Mouse (Mus musculus): ENCODE results near the gene Kctd3. TPM values are rescaled to one million over a fixed set of nuclear protein-coding genes. Genes with fewer than 3 reads are reported as not detected.

The Kctd3 gene
- 36.4 and 37.6 TPM in 2 replicates for polyA plus RNA-seq (2014; fragmentation: Nextera tagmentation; extraction: Ambion mirVana)

GRCm38 (mm10) chr1:189007239-189007979, at the start of gene Kctd3:
Gene Kctd3, minus strand, starts transcription at chr1:189007841.
- peak; percentile 99 for DNase-seq (ENCODE audit: low spot score)
- peaks cover 9% of the 10 kb centered on the region; the same call in 1 of the 2 replicates for H3K36me3 ChIP-seq (ENCODE audit: control insufficient read depth, insufficient read depth, low read length)
- under 1% methylated on average over 67 of the region's 74 CpGs for WGBS
- H3K9me3 ChIP-seq (ENCODE audit: control insufficient read depth, low read length): no peaks in the 10 kb centered on the region
- no peaks in the 10 kb centered on the region for H3K27me3 ChIP-seq (replicated peaks; ENCODE audit: control insufficient read depth, insufficient read depth, low read length)
- H3K27ac ChIP-seq (ENCODE audit: low read depth): peak within 1 kb of the TSS; percentile 44; the same call in 1 of the 2 replicates
- H3K9ac ChIP-seq (ENCODE audit: low read length): peak within 1 kb of the TSS; percentile 97
- peak within 1 kb of the TSS; percentile 71 for H3K4me2 ChIP-seq (ENCODE audit: low read length)
- H3K4me3 ChIP-seq (ENCODE audit: low read depth, low read length): peak within 1 kb of the TSS; percentile 98
- H3K4me1 ChIP-seq (replicated peaks; ENCODE audit: control insufficient read depth, insufficient read depth, low read length): peaks cover 17% of the 10 kb centered on the region
- peak; percentile 83 for ATAC-seq (replicated peaks; ENCODE audit: low FRiP score, low TSS enrichment, low read depth)

GRCm38 (mm10) chr1:189057425-189057824, 49.8 kb upstream of the Kctd3 start:
- Histone ChIP-seq H3K9me3 (ENCODE audit: control insufficient read depth, low read length) (no peaks in the 10 kb centered on the region), H3K27me3 (replicated peaks; ENCODE audit: control insufficient read depth, insufficient read depth, low read length) (no peaks in the 10 kb centered on the region), H3K4me1 (replicated peaks; ENCODE audit: control insufficient read depth, insufficient read depth, low read length) (no peaks in the 10 kb centered on the region; the same call in 1 of the 2 replicates), H3K9ac (ENCODE audit: low read length) (no peak overlapping the region), H3K27ac (ENCODE audit: low read depth) (no peak overlapping the region), H3K4me2 (ENCODE audit: low read length) (no peak overlapping the region), H3K4me3 (ENCODE audit: low read depth, low read length) (no peak overlapping the region), H3K36me3 (ENCODE audit: control insufficient read depth, insufficient read depth, low read length) (no peaks in the 10 kb centered on the region)
- DNase-seq (ENCODE audit: low spot score) (no peak), ATAC-seq (replicated peaks; ENCODE audit: low FRiP score, low TSS enrichment, low read depth) (no peak)
- WGBS: 60% methylated on average over 4 of the region's 4 CpGs

GRCm38 (mm10) chr1:189055933-189056332, 48.3 kb upstream of the Kctd3 start:
- 20% methylated on average over 2 of the region's 2 CpGs for WGBS
- Histone ChIP-seq H3K9me3 (ENCODE audit: control insufficient read depth, low read length) (no peaks in the 10 kb centered on the region), H3K36me3 (ENCODE audit: control insufficient read depth, insufficient read depth, low read length) (no peaks in the 10 kb centered on the region), H3K4me2 (ENCODE audit: low read length) (no peak overlapping the region), H3K27ac (ENCODE audit: low read depth) (no peak overlapping the region), H3K4me1 (replicated peaks; ENCODE audit: control insufficient read depth, insufficient read depth, low read length) (no peaks in the 10 kb centered on the region; the same call in 1 of the 2 replicates), H3K9ac (ENCODE audit: low read length) (no peak overlapping the region), H3K27me3 (replicated peaks; ENCODE audit: control insufficient read depth, insufficient read depth, low read length) (no peaks in the 10 kb centered on the region), H3K4me3 (ENCODE audit: low read depth, low read length) (no peak overlapping the region)
- no peak for ATAC-seq (replicated peaks; ENCODE audit: low FRiP score, low TSS enrichment, low read depth)
- no peak for DNase-seq (ENCODE audit: low spot score)

- H3K27ac ChIP-seq (ENCODE audit: low read depth): no peak overlapping the region
- 83% methylated on average over 8 of the region's 8 CpGs for WGBS
Observed at GRCm38 (mm10) chr1:189054941-189055551, 47.4 kb upstream of the Kctd3 start.

GRCm38 (mm10) chr1:189054191-189054590, 46.5 kb upstream of the Kctd3 start:
- H3K36me3 ChIP-seq (ENCODE audit: control insufficient read depth, insufficient read depth, low read length): no peaks in the 10 kb centered on the region
- H3K9me3 ChIP-seq (ENCODE audit: control insufficient read depth, low read length): no peaks in the 10 kb centered on the region
- WGBS: 77% methylated on average over 5 of the region's 5 CpGs
- DNase-seq (ENCODE audit: low spot score) (no peak), ATAC-seq (replicated peaks; ENCODE audit: low FRiP score, low TSS enrichment, low read depth) (no peak)
- no peak overlapping the region for H3K4me2 ChIP-seq (ENCODE audit: low read length)
- no peak overlapping the region for H3K27ac ChIP-seq (ENCODE audit: low read depth)
- H3K27me3 ChIP-seq (replicated peaks; ENCODE audit: control insufficient read depth, insufficient read depth, low read length): no peaks in the 10 kb centered on the region
- no peak overlapping the region for H3K9ac ChIP-seq (ENCODE audit: low read length)
- no peaks in the 10 kb centered on the region; the same call in 1 of the 2 replicates for H3K4me1 ChIP-seq (replicated peaks; ENCODE audit: control insufficient read depth, insufficient read depth, low read length)
- H3K4me3 ChIP-seq (ENCODE audit: low read depth, low read length): no peak overlapping the region

More at GRCm38 (mm10) chr1:189054941-189055551, 47.4 kb upstream of the Kctd3 start:
- Histone ChIP-seq H3K9ac (ENCODE audit: low read length) (no peak overlapping the region), H3K4me3 (ENCODE audit: low read depth, low read length) (no peak overlapping the region), H3K9me3 (ENCODE audit: control insufficient read depth, low read length) (no peaks in the 10 kb centered on the region), H3K4me2 (ENCODE audit: low read length) (no peak overlapping the region), H3K27me3 (replicated peaks; ENCODE audit: control insufficient read depth, insufficient read depth, low read length) (no peaks in the 10 kb centered on the region), H3K4me1 (replicated peaks; ENCODE audit: control insufficient read depth, insufficient read depth, low read length) (no peaks in the 10 kb centered on the region; the same call in 1 of the 2 replicates), H3K36me3 (ENCODE audit: control insufficient read depth, insufficient read depth, low read length) (no peaks in the 10 kb centered on the region)
- ATAC-seq (replicated peaks; ENCODE audit: low FRiP score, low TSS enrichment, low read depth) (no peak), DNase-seq (ENCODE audit: low spot score) (no peak)

- ATAC-seq (replicated peaks; ENCODE audit: low FRiP score, low TSS enrichment, low read depth) (no peak), DNase-seq (ENCODE audit: low spot score) (no peak)
- H3K9me3 ChIP-seq (ENCODE audit: control insufficient read depth, low read length): no peaks in the 10 kb centered on the region
- peaks cover 4% of the 10 kb centered on the region for H3K4me1 ChIP-seq (replicated peaks; ENCODE audit: control insufficient read depth, insufficient read depth, low read length)
- no peak overlapping the region for H3K9ac ChIP-seq (ENCODE audit: low read length)
- WGBS: 78% methylated on average over 4 of the region's 4 CpGs
- no peak overlapping the region for H3K4me2 ChIP-seq (ENCODE audit: low read length)
- no peak overlapping the region for H3K27ac ChIP-seq (ENCODE audit: low read depth)
- H3K27me3 ChIP-seq (replicated peaks; ENCODE audit: control insufficient read depth, insufficient read depth, low read length): no peaks in the 10 kb centered on the region
- H3K36me3 ChIP-seq (ENCODE audit: control insufficient read depth, insufficient read depth, low read length): no peaks in the 10 kb centered on the region
- no peak overlapping the region for H3K4me3 ChIP-seq (ENCODE audit: low read depth, low read length)
Observed at GRCm38 (mm10) chr1:189052189-189052588, 44.5 kb upstream of the Kctd3 start.

- 31% methylated on average over 3 of the region's 3 CpGs for WGBS
- no peaks in the 10 kb centered on the region for H3K9me3 ChIP-seq (ENCODE audit: control insufficient read depth, low read length)
- H3K36me3 ChIP-seq (ENCODE audit: control insufficient read depth, insufficient read depth, low read length): no peaks in the 10 kb centered on the region
- no peak overlapping the region for H3K4me3 ChIP-seq (ENCODE audit: low read depth, low read length)
- peaks cover 4% of the 10 kb centered on the region; the same call in 1 of the 2 replicates for H3K4me1 ChIP-seq (replicated peaks; ENCODE audit: control insufficient read depth, insufficient read depth, low read length)
- no peak overlapping the region for H3K4me2 ChIP-seq (ENCODE audit: low read length)
- ATAC-seq (replicated peaks; ENCODE audit: low FRiP score, low TSS enrichment, low read depth) (no peak), DNase-seq (ENCODE audit: low spot score) (no peak)
- H3K27me3 ChIP-seq (replicated peaks; ENCODE audit: control insufficient read depth, insufficient read depth, low read length): no peaks in the 10 kb centered on the region
- H3K9ac ChIP-seq (ENCODE audit: low read length): no peak overlapping the region
- H3K27ac ChIP-seq (ENCODE audit: low read depth): no peak overlapping the region
Observed at GRCm38 (mm10) chr1:189050122-189050521, 42.5 kb upstream of the Kctd3 start.

- Histone ChIP-seq H3K27me3 (replicated peaks; ENCODE audit: control insufficient read depth, insufficient read depth, low read length) (no peaks in the 10 kb centered on the region), H3K4me1 (replicated peaks; ENCODE audit: control insufficient read depth, insufficient read depth, low read length) (peaks cover 4% of the 10 kb centered on the region; the same call in 1 of the 2 replicates), H3K4me2 (ENCODE audit: low read length) (no peak overlapping the region), H3K4me3 (ENCODE audit: low read depth, low read length) (no peak overlapping the region), H3K9ac (ENCODE audit: low read length) (no peak overlapping the region), H3K9me3 (ENCODE audit: control insufficient read depth, low read length) (no peaks in the 10 kb centered on the region), H3K36me3 (ENCODE audit: control insufficient read depth, insufficient read depth, low read length) (no peaks in the 10 kb centered on the region), H3K27ac (ENCODE audit: low read depth) (no peak overlapping the region)
- no peak for ATAC-seq (replicated peaks; ENCODE audit: low FRiP score, low TSS enrichment, low read depth)
- 75% methylated on average over 2 of the region's 2 CpGs for WGBS
- no peak for DNase-seq (ENCODE audit: low spot score)
Observed at GRCm38 (mm10) chr1:189048331-189048730, 40.7 kb upstream of the Kctd3 start.

Data from intestine, embryonic 14.5 days (tissue).